Mouse (Mus musculus) layer of hippocampus, adult 9-11 months (tissue): ENCODE measurements around the gene Ppp1r12a.

Experiments
- DNase-seq: peaks from one replicate; pipeline ENCODE4 v3.0.0; 2022

The Ppp1r12a gene

DNA sequence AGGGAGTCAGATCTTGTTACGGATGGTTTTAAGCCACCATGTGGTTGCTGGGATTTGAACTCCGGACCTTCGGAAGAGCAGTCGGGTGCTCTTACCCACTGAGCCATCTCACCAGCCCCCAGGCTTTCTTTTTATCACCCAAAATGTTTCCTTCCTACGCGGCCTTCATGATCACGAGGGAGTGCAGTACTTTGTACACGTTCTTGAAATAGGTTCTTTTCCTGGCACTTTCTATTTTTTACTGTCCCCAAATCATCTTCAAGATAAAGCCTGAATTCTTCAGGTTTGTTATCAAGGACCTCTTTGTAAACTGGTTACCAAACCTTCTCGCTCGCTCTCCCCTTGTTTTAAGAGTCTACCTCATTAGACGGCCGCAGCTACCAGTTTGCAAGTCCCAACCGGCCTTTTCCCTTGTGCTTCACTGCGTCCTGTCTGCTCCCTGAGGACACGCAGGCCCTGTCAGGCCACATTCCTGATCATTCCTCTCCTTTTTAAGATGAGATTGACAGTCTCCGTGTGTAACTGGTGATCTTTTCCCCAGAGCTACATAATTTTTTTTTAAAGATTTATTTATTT is 131.7 kb downstream of the Ppp1r12a start:
- DNase-seq = no peak

DNA sequence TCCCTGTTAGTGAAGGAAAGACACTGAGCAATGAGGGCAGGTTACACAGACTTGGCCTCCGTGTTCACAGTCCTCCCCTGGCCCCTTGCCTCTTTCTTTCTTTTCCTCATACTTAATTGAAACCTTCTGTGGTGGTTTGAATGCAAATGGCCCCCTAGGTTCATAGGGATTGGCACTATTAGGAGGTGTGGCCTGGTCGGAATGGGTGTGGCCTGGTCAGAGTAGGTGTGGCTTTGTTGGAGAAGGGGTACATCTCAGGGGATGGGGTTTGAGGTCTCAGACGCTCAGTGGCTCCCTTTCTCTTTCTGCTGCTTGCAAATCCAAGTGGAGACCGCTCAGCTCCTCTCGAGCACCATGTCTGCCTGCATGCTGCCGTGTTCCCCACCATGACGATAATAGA is 132.8 kb downstream of the Ppp1r12a start:
- DNase-seq = no peak

DNA sequence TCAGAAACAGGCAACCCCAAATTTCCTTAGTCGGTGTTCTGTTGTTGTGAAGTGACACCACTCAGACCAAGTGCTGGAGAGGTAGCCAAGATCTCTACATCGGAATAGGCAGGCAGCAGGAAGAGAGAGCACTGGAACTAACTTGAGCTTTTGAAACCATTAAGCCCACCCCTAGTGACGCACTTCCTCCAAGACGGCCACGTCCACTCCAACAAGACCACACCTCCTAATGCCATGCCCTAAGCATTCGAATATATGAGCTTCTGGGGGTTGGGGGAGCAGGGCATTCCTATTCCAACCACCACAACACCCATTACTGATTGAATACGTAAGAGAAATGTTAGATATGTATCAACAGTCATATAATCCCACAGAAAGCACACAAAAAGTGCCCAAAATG is 134.5 kb downstream of the Ppp1r12a start:
- no peak for DNase-seq

DNA sequence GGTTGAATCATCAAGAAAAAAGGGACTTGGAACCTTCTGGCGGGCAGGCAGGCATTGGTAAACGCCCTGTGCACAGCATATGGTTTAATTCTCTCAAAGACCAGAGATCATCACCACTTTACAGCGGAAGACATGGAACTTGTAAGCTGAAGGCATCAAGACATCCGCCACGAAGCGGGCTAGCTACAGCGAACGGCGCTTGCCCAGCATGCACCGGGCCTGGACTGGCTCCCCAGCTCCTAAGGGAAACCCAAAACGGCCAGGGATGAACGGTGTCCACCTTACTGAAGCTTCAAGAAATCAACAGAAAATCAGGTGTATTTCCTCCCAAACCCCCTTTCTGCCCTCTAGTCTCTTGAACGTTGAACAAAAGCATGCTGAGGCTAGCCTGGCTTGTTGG is 136.3 kb downstream of the Ppp1r12a start:
- DNase-seq = no peak

DNA sequence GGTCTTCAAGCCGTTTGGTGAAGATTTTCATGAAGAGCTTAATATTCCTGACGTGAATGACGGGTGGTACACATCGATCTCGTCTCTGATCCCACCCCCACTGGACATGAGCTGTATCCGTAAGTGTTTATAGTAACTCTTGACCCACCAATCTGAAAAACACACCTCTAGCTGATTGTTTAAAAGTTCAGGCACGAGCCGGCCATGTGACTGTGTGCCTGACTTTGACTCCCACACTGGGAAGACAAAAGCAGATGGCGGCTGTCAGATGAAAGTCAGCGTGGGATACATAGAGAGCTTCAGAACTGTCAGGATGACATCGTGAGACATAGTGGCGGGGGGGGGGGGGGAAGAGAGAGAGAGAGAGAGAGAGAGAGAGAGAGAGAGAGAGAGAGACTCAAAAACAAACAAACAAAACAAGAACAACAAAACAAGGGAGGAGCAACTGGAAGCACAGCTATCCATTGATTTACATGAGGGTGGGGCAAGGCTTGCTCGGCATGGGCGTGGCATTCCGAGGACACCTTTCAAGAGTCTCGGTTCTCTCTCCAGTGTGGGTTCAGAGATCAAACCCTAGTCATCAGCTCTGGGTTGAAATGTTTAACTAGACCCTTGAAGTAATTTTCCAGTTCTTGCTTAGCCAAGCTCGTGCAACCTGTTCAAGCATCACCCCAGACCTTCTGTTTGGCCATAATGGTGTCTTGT is 137.0 kb downstream of the Ppp1r12a start:
- peak; percentile 21 for DNase-seq

DNA sequence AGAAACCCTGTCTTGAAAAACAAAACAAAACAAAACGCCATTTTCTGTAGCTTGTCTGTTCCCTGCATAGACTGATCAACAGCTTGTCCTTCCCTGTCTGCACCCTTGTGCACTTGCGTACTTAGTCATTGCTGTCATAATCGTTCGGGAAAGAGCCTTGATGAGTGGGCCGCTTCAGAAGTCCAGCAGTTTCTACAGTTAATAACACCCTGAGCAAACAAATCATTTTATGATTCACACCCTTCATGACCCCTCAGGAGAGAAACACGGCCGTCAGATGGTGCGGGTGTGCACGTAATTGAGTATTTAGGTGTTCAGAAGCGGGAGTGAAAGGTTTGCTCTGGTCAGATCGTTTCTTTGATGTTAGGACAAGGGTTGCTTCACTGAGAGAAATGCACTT is 137.8 kb downstream of the Ppp1r12a start:
- no peak for DNase-seq

DNA sequence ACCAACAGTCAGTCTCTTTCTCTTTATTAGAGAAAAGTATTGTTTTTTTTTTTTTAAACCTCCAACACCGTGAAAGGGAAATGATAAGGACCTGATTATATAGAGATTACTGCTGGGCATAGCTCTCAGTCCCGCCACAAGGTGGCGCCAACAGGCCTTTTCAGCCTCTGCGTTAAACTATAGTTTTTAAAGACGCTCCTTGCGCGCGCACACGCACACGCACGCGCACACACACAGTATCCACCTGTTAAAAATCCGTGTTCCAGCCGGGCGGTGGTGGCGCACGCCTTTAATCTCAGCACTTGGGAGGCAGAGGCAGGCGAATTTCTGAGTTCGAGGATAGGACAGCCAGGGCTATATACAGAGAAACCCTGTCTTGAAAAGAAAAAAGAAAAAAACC is 138.8 kb downstream of the Ppp1r12a start:
- DNase-seq = peak; percentile 51

DNA sequence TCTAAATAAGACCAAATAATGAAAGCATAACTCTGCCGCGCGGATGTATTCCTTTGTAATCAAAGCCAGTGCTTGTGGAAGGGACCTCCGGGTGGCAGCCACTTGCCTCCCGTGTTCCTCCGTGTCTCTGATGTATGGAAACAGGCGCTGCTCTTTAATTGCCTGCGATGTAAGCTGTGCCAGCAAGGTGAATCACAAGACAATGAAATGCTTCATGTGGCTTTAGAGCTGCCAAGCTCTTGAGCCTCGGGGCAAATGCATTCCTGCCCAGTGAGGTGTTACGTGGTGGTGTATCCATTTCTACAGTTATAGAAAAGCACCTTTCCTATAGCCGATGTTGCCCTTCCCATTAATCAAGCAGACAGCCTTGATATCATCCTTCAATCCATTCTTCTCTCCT is 145.8 kb downstream of the Ppp1r12a start:
- DNase-seq = no peak

DNA sequence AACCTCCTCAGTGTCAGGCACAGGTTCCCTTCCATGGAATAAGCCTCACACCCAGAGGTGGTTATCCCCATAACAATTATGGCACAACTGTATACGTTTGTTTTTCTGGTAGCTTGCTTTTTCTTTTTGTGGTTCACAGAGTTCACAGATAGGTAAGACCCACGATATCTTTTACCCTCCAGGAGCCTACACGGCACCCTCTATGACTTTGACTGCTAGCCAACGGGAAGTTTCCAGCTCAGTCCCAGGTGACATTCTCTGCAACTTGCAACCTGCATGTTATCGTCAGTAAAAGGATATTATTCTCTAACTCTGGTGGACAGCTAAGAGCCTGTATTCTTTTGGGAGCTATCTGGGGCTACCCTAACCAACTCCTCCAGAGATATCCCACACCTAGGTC is 148.2 kb downstream of the Ppp1r12a start:
- no peak for DNase-seq

DNA sequence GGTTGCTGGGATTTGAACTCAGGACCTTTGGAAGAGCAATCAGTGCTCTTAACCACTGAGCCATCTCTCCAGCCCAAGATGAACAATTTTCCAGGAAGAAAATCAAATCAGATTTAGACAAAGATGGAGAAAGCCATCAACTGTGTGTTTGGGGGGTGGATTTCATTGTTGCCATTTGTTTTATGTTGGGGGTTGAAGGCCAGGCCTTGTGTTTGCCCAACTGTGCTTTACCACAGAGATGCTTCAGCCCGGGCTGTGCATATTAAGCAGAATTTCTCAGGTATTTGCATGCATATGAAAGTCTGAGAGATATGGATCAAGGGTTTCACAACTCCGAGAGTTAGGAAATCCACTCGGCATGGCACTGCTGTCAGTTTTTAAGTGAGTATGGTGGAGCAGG is 149.4 kb downstream of the Ppp1r12a start:
- no peak for DNase-seq

DNA sequence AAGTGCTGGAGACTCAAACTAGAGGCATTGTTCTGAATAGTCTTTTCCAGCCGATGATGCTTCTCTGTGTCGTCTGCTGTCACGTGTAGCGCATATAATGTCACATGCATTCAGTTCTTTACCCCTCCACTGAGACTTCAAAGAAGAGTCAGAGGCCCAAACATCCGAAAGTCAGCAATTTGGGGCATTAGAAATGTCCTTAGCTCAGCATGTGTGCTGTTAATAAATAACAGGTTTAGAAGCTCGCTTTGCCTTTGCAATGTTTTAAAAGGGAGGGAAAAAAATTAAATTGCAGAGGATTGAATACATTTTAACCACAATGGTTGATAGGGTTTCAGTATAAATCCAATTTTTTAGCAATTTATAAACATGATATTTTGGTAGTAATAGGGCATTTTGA is 151.9 kb downstream of the Ppp1r12a start:
- no peak for DNase-seq

DNA sequence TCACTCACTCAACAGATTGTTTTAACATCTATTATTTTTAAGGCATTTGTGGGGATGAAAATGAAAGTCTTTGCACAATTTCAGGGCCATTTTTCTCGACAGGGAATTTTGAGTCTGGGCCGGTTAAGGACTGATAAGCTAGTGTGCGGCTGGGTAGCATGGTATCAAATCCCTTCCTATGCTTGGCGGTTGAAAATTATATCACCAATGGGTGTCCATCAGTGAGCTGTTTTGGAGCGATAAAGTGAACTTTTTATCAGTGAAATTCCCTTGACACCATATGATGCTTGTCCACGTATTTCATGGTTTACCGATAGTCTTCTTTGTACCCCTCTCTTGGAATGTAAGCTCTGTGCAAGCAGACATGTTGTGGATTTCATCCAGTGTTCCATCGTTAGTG is 152.4 kb downstream of the Ppp1r12a start:
- DNase-seq = no peak

DNA sequence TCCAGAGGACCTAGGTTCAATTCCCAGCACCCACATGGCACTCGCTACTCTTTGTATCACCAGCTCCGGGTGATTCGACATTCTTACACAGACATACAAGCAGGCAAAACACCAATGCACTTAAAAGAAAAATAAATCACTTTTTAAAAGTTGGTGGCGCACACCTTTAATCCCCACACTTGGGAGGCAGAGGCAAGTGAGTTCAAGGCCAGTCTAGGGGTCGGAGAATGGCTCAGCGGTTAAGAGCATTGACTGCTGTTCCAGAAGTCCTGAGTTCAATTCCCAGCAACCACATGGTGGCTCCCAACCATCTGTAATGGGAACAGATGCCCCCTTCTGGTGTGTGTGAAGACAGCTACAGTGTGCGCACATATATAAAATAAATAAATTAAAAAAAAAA is 153.2 kb downstream of the Ppp1r12a start:
- DNase-seq = no peak

DNA sequence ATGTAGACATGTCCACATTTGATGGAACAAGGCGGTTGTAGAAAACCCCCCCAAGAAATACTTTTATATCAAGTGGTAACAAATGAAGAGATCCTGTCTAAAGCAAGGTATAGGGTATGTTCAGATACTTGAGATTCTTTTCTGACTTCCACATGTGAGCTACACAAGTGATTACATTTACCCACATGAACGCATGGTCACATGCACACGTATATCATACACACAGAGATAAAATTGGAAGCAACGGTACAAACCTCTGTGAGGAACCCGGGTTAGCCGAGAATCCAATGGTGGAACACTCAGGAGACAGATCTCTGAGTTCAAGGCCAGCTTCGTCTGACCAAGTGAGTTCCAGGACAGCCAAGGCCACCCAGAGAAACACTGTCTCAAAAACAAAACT is 166.4 kb downstream of the Ppp1r12a start:
- no peak for DNase-seq

DNA sequence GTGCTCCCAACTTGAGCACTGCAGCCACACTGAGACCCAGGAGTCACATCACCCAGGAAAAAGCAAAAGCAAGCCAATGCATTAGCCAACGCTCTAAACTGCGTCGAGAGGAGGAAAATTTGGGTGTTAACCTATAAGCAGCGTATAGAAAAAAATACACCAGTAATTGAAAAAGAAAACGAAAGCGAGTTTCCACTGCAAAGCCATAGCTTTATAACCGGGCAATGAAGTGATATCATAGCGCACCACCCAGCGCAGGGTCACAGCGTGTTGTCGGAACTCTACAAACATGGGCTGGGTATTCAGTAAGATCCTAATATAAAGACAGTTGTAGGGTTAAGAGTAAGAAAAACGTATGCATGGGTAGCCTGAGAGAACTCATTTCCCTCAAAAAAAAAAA is 167.0 kb downstream of the Ppp1r12a start:
- DNase-seq = no peak

DNA sequence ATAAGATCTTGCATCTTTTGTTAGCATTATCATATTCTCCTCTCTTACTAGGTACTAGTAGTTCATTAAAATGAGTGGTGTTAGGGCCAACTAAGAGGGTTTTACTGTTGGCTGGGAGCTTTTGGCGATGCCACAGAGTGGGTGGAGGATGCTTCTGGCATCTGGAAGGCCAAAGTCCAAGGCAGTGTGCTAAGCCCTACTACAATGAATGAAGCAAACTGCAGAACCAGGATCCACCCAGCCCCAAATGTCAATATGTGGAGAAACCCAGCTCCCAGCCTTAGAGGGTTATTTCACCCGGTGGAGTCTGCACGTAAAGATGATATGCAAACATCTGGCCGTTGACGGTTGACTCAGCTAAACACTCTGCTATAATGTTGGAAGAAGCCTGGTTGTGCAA is 167.8 kb downstream of the Ppp1r12a start:
- no peak for DNase-seq

DNA sequence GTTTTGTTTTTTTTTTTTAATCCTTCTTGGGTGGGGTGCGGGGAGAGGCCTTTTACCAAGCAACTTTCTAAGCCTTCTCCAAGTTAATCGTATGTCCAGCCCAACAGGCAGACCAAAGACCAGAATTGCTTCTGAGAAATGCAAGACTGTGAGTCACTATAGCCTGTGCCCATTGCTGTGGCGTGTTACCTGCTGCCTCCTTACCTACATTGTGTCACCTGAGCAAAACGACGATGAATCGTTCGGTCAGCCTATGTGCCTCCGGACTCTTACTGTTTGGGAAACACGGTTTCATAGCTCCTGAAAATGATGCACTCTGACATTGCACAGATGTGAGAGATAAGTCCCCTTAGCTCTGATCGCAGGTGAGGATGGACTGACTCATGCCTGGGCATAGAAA is 169.0 kb downstream of the Ppp1r12a start:
- DNase-seq = no peak

DNA sequence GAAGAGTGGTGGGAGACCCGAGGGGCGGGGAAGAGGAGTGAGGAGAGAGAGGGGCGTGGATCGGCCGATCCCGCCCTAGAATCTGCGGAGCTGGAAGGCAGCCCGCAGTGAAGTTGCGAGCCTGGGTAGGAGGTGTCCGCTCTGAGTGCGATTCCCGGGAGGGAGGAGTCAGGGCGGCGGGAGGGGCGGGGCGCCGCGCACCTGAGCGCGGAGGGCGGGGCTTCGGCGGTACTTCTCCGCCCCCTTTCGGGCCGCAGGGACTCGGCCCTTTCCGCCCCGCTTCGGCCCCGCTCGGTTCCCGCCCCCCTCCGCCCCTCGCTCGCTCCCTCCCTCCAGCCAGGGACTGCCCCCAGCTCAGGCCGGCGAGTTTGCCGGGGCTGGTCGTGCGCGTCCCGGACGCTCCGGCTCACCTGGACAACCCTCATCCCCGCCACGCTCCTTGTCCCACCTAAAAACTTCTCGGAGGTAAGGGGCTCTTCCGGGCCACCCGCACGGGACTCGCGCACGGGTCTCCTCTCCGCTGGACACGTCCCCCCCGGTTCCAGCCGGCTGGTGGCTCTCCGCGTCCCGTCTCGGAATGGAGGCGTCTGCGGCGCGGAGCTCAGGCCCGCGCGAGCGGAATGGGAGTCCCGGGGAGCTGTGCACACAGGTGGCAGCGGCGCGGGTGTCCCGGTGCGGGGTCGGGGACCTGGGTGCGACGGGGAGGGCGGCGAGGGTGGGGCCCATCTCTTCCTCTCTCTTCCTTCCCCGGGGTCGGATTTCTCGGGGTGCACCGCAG is 170.0 kb downstream of the Ppp1r12a start, which contains the start of gene Pawr:
Pawr (plus strand) TSS at position 338 of the 778 bp plus-strand sequence.
- no peak for DNase-seq

DNA sequence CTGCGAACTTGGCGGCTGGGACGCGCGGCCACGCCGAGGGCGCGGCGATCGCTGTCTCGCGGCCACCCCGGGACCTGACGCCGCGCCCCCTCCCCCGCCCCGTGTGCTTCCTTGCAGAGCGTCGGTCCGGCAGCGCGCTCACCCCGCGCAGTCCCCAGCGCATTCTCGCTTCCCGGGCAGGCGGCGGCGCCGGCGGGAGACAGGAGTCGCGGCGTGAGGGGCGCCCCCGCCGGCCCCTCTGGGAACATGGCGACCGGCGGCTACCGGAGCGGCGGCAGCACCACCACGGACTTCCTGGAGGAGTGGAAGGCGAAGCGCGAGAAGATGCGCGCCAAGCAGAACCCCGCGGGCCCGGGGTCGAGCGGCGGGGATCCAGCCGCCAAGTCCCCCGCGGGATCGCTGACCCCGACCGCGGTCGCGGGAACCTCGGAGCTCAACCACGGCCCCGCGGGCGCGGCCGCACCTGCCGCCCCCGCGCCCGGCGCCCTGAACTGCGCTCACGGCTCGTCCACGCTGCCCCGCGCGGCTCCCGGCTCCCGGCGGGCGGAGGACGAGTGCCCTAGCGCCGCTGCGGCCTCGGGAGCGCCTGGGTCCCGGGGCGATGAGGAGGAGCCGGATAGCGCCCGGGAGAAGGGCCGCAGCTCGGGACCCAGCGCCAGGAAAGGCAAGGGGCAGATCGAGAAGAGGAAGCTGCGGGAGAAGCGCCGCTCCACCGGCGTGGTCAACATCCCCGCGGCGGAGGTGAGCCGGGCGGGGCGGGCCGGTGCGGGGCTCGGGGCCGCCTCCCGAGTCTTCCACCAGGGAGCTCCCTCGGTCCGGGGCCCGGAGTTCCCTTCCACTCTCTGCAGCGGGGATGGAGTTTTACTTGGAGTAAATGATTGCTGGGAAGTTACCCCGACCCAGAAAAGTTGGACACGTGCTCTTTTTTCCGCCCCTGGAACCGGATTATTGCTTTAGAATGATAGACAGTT is 170.9 kb downstream of the Ppp1r12a start:
- peak; percentile 8 for DNase-seq

DNA sequence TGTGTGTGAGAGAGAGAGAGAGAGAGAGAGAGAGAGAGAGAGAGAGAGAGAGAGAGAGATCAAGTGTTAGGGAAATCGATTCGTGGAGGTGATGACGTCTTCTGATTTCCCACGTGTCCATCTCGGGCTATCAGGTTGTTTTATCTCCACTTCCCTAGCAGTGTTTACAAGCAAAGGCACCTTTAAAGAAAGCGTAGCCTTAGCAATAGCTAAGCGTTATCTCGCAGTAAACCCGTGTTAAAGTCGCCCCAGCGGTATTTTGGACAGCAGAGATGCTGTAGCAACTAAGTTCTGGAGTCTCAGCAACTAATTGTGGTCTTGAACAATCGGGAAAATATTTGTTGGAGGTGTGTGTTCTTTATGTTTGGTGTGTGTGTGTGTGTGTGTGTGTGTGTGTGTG is 171.6 kb downstream of the Ppp1r12a start:
- no peak for DNase-seq
